Mouse (Mus musculus): ENCODE measurements at regions not wholly inside any gene's neighbourhood (a gene's known extent, or its start where the extent isn't known, plus 50 kb on each side); places are given as distances from the start of the nearest gene placed in this dataset.
A peak's percentile ranks its signal among the peaks of the same experiment; 100 is the strongest.
"Not testable (repeated sequence)": the region's sequence is repeated elsewhere in the genome, so short reads cannot be mapped to it uniquely, and the experiment has no call there.

DNA sequence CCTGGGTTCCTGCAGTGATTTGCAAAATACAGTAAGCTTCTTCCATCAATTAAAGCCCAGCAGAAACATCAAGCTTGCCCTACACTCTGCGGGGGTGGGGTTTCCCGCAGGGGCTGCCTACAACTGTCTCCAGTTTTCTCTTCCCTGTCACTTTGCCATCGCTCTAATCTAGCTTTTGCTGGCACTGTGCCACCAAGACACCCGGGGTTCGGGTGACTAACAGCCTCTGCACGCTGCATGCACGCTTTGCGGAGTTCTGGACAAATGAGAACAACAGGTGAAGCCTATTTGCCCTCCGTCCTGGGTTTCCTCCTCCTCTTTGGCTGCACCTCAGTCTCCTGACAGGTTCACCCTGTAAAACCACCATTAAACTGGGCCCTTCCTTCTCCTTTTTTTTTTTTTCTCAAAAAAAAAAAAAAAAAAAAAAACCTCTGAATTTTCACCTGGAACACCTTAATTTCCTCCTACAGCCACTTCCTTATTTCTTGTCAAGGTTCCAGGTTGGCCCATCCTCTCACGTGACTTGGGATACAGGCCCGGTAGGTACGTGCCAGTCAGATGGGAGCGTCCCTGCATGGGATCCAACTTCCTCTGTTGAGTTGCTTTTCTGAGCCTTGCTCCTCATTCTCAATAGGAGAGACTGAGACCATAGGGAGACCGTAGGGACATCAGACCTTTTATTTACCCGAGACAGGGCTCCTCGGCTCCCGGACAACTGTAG is 262.7 kb downstream of the Gadd45g start:
- DNase-seq = peak; percentile 54

DNA sequence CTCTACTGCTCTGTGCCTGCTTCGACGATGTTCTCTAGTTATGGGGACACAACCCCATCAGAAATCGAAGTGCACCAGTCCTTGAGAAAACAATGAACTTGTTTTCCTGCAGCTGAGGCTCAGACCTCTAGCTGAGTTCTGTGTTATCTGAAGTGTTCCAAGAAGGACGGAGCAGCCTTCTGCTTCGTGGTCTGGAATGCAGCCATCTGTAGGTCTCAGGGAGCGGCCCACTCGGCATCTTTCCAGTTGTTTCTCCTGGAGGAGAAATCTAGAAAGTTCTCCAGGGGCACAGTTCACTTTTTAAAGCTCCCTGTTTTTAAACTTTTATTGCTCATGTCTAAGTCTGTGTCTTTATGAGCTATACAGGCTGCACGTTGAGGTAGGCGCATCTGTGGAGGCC is 264.3 kb downstream of the Gadd45g start:
- DNase-seq = no peak

DNA sequence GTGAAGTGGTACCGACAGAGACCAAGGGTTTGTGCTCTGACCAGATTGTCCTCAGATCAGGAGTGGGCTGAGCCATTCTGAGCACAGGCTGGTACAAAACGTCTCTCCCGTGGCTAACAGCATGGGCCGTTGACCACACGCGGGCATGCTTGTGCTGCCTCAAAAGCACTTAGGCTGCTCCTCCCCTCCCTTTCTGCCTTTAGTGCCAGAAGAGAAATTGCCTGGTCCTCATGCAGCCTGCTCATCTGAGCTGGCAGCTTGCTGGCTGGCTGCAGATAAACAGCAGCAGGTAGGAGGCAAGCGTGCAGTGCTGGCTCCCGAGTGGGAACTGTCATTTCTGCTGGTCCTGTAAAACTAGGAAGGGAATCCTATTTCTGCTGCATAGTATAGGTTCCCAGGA is 267.1 kb downstream of the Gadd45g start:
- DNase-seq = peak; percentile 37

DNA sequence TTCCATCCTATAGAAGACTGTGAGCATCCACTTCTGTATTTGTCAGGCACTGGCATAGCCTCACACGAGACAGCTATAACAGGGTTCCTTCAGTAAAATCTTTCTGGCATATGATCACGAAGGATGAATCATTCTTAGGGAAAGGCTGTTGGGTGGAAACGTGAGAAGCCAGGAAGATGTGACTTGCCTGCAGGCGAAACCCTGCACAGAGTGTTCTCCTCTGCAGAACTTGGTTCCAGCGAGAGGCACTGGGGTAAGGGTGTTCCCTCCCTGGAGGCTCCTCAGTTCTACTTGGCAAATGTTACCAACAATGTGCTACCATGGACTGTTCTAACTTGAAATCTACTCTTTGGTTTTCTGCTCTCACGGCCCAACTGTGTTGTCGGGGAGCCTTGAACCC is 268.0 kb downstream of the Gadd45g start:
- DNase-seq = no peak

DNA sequence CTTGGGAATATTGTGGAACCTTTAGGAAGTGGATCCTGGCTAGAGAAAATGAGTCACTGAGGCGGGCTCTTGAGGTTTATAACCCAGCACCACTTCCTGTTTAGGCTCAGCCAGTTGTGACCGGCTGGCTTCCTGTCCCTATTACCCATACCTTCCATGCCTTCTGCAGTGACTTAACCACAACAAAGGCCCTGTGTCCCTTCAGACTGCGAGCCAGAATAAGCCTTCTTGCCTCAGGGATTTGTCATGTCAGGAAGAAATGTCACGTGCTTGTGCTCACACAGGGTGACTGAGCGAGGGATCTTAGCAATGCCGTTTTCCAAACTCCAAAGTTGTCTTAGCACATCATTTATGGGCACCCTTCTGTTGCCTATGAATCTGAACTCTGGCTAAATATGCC is 268.5 kb downstream of the Gadd45g start:
- DNase-seq = no peak

DNA sequence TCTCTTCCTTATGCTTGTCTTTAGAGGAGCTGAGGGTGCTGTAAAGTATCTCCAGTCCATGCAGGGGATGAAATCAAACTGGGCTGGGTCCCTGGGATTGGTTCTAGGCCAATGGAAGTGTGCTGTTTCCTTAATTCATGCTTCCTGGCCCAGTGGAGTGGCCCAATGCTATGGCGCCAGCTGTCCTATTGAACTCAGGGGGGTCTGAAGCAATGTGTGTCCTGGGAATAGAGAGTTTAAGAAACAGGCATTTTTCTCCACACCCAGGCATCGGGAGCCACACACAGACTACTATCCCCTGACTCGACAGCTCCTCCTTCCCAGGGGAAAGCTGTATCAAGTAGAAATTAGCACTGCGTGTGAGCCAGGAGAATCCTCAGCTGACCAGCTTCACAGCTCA is 269.8 kb downstream of the Gadd45g start:
- no peak for DNase-seq

DNA sequence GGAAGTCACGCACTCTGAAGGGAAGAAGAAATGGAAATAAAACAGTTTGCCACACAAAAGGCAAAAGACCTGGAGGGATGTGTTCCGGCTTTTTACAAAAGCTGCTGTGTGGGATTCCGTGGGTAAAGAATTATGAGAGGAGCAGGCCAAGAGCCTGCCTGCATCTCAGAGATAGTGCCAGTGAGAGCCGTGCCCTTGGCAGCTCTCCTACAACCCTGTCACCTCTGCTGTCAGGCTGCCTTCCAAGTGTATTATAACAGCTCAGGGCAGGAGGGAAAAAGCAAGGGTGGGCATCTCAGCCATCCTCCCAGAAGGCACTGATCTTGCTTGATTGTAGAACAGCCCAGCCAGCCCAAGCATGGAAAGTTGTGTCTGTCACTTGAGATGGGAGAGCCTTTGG is 270.3 kb downstream of the Gadd45g start:
- DNase-seq = no peak

DNA sequence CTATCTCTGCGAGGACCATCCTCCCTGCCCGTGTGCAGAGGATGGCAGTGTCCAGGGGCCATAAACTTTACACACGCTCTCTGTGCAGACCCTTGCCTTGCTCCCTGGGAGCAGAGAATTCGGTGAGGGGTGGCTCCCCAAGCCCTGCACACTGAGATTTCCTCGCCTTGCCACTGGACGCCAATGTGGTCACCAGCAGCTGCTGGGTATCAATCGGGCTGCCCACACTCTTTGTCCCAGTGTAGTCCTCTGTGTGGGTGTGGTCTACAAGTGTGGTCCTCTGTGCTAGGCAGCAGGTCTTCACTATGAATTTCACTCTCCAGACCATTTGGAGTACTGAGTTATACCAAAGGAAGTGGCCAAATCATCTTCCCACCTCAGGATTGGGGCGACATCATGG is 274.3 kb downstream of the Gadd45g start:
- DNase-seq = no peak

DNA sequence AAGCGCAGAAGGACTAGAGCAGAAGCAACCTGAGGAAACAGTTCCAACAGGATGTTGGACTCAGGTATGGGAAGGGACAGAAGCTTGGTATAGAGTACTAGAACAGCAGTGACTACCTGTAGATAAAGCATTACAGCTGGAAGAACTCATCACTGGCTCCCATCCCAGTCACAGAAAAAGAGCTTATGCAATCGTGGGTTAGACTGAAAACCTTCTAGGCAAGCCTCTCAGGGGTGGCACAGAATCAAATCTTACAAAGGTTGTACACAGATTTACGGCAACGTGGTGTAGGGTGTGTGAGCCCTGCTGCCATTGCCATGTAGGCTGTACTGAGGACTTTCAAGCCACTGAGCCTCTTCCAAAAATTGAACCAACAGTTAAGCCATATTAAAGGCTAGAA is 278.6 kb downstream of the Gadd45g start:
- DNase-seq = no peak

DNA sequence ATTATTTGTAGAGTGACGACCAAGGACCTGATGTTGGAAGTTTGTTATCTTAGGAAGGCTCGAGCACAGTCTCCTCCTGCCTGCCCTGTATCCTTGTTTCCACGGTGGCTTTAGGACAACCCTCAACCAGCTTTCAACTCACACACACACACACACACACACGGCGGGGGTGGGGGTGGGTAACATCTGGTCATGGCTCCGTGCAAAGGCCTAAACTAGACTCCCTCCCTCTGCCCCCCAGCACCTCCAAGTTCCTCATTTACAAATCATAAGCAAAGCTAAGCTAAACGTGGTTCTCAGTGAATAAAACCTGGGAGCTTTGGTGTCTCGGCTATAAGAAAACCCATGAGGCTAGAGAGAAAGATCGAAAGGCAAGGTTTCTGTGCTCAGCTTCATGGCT is 281.3 kb downstream of the Gadd45g start:
- no peak for DNase-seq

DNA sequence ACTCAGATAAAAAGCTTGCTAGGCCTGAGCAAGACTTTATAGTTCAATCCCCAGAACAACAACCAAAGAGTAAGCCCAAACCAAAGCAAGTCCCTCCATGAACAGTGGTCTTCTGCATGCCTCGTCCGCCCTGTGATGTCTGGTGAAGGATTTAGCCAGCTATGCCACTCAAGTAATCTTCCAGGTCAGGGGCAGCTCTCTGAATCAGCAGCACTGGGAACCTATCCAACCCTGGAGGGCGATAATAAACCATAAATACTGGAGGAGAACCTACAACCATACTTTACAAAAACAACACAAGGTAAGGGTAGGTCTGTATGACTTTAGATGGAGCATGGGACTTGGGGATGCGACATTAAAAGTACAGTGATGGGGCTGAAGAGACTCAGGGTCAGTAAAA is 283.0 kb downstream of the Gadd45g start:
- DNase-seq = no peak

DNA sequence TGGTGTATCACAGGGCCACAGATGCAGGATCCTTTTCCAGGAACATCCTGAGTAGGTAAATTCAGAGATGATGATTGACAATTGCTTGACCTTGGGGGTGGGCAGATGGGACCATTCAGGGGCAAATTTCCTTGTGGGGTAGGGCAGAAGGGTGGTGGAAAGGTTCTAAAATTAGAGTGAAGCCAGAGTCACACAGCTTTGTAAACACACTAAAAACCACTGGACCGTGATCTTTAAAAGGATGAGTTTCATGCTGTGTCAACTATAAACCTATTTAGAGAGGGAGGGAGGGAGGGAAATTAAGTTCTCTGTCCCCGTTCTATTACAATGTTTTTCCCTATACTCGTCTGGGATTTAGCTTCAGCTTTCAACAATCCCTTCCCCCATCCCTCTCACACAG is 286.7 kb downstream of the Gadd45g start:
- DNase-seq = no peak

DNA sequence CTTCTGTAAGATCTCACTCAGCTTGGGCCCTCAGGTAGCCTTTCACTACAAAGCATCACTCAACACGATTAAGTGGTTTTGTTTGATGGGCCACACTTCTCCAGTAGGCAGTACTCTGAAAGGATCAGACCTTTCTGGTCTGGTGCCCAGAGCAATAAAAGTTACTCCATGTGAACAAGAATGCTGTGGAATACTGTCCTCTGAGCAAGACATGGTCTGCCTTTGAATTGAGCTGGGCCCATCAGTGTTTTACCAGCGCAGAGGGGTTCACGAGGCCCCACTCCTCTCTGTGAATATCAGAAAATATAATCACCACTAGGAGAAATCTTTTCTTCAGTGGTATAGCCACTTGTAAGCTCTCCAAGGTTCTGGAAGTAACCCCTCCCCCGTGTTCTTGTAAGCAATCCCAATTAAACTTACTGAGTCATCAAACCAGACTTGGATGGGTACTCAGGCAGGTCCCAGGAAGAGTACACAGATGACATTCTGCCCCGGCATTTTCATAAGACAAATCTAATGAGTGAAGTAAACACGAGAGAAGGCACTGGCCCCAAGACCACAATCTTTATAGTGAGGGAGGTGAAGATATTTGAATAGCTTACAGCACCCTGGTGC is 292.0 kb downstream of the Gadd45g start:
- no peak for DNase-seq

DNA sequence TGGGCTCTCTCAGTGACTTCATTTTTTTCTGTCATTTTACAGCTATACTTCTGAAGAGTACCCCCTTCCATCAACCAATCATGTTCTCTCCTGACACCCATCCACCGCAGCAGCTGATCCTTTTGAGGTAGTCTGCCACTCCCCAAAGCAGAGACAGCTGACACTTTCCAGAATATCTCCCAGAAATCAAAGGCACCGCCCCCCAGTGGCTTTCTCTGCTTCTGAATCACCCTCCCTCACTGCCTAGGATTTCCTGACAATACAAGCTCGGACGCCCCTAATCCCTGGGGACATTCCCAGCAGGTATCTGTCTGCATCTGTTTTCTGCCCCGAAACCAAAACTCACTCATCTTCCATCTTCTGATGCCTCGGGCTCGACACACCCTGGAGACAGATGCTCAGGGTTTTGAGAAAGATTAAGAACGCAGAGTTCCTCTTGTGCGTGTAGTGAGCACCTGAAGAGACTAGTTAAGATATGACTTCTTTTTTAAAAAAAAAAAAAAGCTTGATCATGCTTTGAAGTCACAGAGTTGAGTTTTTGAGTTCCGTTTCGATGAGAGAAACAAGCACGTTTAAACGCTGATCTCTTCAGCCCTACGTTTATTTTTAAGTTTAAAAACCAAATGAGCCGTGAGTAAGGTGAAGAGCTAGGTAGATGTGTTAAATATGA is 292.8 kb downstream of the Gadd45g start:
- DNase-seq = peak; percentile 29

DNA sequence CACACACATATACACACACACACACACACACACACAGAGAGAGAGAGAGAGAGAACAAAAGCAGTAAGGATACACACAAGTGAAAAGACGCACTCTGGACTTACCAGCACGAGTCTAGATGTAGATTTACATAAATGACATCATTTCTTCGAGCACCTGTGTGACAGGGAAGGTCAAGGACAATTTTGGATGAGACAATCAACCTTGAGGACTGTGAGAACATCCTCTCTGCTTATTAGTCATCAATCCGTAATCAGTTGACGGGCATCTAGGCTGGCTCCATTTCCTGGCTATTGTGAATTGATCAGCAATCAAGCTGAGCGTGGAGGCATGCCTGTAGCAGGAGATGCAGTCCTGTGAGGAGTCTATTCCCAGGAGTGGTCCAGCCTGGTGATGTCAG is 293.7 kb downstream of the Gadd45g start:
- DNase-seq = no peak

DNA sequence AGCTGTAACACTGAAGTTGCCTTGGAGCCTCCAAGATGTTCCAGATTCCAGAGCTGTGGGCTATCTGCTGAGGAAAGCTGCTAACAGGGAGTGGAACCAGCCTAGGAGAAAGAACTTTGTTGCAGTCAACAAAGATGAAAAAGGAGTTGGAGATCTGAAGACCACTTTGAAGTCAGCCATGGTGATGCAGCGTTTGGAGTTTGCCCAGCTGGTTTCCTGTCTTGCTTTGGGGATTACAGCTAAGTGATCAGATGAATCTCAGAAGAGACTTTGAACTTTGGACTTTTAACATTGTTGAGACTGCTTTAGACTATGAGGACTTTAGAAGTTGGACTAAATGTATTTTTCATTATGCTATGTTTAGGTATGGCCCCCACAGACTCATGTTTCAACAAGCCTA is 297.6 kb downstream of the Gadd45g start:
- DNase-seq = not testable (repeated sequence)

DNA sequence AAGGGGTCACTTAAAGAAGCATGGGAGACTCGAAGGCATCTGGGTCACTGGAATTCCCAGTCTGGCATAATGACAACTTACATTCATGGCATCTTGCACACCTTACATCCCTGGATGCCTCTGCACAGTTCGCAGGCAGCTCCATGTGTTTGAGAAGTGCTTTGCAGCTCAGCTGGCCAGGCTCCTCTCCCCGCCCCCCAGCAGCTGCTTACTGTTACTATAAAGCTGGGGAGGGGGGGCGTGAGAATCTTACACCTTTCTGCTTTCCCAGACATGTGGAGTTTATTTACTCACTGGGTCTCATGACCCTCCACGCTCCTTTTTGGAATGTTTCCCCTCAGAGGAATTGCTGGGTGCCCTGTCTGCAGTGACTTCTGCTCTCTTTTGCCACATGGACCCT is 299.4 kb downstream of the Gadd45g start:
- no peak for DNase-seq

DNA sequence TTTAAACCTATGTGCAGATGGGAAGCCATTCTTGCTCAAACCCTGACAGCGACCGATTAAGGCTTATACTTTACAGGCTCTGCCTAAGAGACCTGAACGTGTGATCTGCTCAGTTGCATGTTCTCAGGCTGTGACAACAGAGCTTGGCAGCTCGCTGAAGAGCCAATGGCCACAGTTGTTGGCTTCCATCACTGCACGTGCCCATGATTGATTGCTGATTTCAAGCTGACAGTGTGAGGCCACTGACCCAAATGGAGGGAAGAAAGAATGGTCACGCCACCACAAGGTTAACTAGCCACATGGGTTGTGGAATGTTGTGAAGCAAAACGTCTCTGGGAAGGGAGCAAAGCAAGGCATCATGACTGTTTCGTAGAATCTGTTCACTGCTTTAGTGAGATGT is 303.8 kb downstream of the Gadd45g start:
- DNase-seq = no peak

DNA sequence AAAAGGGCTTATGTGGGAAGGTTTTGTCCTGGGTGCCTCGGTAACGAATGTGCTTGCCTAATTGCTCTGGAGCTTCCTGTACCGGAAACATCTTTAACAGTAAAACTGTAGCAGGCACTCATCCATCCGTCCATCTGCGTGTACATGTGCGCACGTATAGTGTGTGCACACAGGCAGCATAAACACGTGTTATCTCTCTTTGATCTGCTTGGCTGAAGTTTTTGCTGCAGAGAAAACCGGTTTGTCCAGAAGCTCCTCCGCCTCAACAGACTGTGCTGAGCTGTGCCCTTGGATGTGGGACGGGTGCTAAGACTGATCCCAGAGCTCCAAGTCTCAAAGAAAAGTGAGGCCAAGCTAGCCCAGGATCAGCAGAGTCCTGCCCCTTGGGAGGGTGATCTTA is 305.3 kb downstream of the Gadd45g start:
- no peak for DNase-seq

DNA sequence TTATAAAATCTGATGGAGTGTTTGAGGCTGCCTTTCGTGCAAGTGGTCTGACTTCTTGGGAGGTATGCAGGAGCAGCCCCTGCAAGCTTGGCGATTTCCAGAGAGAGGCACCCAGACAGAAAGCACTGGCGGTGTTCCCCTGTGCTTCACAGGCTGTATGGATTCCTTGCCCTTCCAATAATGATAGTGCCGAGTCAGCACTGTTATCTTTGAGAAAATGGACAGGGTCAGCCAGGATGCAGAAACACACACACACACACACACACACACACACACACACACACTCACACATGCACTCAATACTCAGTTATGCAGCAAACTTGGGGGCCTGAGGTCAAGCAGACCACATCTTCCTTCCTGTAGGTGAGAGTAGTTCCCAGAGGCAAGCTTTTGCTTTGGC is 305.7 kb downstream of the Gadd45g start:
- no peak for DNase-seq

DNA sequence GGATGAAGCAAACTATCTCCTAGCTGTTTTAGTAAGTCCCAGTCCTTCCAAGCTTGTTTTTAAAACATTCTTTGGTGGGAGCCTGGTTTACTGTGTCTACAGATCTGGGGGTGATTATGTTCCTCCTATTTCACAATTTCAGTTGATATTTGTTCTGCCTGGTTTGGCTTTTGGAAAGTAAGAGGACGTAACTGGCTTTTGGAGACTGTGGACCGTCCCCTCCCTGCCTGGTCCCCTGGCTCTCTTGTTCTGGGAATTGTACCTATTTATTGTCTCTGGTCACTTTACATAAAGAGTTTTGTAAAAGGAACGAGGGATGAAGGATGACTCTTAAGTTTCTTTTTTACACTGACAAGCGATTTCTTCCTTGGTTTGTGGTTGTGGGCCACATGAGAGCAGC is 306.6 kb downstream of the Gadd45g start:
- DNase-seq = no peak

DNA sequence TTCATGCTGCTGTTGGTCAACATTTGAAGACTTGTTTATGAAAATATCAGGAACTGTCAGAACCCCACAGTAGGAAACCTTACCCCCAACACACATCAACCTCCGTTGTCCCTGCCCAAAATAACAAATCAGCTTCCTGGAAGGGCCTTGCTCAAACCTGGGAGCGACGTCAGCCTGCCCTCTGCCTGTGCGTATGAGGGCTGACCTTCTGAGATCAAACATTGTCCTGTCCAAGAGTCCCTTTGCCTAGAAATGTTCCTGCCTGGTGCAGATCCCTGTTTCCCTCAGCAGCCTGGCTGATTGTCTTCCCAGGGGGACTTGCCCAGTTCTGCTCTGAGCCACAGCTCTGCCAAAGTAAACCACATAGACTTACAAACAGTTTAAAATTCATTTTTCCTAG is 307.1 kb downstream of the Gadd45g start:
- DNase-seq = no peak

DNA sequence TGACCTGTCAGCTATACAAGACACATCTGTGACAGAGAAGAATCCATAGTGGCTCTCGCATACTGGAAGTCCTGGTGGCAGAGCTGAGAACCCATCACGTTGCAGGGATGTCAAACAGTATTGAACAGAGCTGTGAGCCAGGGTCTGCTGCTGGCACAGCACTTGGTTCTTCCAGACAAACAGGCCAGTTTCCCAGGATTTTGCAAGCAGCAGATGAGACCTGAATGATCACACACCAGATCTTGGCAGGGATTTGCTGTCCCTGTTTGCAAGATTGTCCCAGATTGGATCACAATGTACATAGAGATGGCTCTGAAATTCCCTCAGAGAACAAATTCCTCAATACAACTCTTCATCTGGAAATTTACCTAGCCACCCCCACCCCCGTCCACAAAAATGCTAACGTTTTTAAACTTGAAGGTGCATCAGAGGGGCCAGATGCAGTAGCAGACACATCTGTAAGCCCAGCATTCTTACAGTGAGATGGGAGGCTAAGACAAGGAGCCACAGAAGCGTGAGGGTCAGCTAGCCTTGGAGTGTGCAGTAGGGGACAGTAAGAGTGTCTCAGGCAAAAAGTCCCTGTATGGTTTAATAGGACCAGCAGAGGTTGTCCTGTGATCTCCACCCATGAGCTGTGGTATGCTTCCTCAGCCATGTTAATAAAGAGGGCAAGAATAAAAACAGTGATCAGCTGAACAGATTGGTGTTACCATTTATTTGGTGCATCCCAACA is 307.8 kb downstream of the Gadd45g start:
- no peak for DNase-seq

Measured in retina, postnatal 1 day (tissue).